Mouse (Mus musculus): ENCODE measurements around the gene Sap18b.

DNA sequence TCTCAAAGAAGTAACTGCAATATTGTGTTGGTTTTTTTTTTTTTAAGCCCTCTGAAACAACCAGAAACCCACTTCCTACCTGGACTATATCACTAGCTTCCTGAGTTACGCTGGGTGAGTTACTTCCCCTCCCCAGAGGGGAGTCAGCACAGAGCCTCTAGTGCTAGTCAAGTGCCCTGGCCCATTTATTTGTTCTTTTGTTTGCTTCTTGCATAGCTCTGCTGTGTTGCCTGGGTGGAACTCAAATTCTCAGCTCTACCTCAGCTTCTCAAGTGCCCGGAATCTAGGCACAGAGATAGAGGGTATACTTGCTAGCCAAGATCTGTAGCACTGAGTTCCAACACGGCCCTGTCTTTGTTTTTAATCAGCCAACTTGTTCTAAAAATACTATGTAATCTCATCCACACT is 15.0 kb upstream of the Sap18b start:
- TF ChIP-seq CTCF (IDR thresholded peaks at IDR 0.05; ENCODE audit: borderline replicate concordance, insufficient read depth, low read length) (no peak), POLR2A (IDR thresholded peaks at IDR 0.05; ENCODE audit: low read depth, low read length) (no peak)
